Mouse (Mus musculus): ENCODE data around the gene Foxred1. TPM values are rescaled to one million over a fixed set of nuclear protein-coding genes. Genes with fewer than 3 reads are reported as not detected.

Gene Foxred1
- polyA plus RNA-seq, 1 experiment from 2014 or later, result 53.4 TPM

GRCm38 (mm10) chr9:35198351-35198750 is 12.5 kb downstream of the Foxred1 start:
- ATAC-seq, result no peak
- H3K9ac ChIP-seq (replicated peaks; ENCODE audit: low read depth, low read length), result no peak overlapping the region
- H3K27me3 ChIP-seq (replicated peaks; ENCODE audit: control insufficient read depth, insufficient read depth, low read length), result no peaks in the 10 kb centered on the region
- no peaks in the 10 kb centered on the region for H3K9me3 ChIP-seq (ENCODE audit: control insufficient read depth, low read length)
- no peak overlapping the region for H3K27ac ChIP-seq (ENCODE audit: low read length)
- H3K4me1 ChIP-seq (replicated peaks; ENCODE audit: control insufficient read depth, insufficient read depth, low read length), result peaks cover 13% of the 10 kb centered on the region
- H3K4me2 ChIP-seq (ENCODE audit: low read length), result no peak overlapping the region
- no peak overlapping the region for H3K4me3 ChIP-seq (replicated peaks; ENCODE audit: low read length)
- H3K36me3 ChIP-seq (ENCODE audit: control insufficient read depth, insufficient read depth), result no peaks in the 10 kb centered on the region
- 76% methylated on average over 10 of the region's 10 CpGs for WGBS

GRCm38 (mm10) chr9:35197625-35198024 is 13.2 kb downstream of the Foxred1 start:
- Histone ChIP-seq H3K4me3 (replicated peaks; ENCODE audit: low read length) (no peak overlapping the region), H3K27ac (ENCODE audit: low read length) (no peak overlapping the region)

GRCm38 (mm10) chr9:35194048-35194447 is 16.8 kb downstream of the Foxred1 start:
- no peak overlapping the region for H3K27ac ChIP-seq (ENCODE audit: low read length)
- no peak overlapping the region for H3K4me2 ChIP-seq (ENCODE audit: low read length)
- no peaks in the 10 kb centered on the region for H3K36me3 ChIP-seq (ENCODE audit: control insufficient read depth, insufficient read depth)
- H3K9me3 ChIP-seq (ENCODE audit: control insufficient read depth, low read length), result no peaks in the 10 kb centered on the region
- peaks cover 2% of the 10 kb centered on the region for H3K4me1 ChIP-seq (replicated peaks; ENCODE audit: control insufficient read depth, insufficient read depth, low read length)
- WGBS, result 94% methylated on average over 3 of the region's 3 CpGs
- no peak overlapping the region for H3K9ac ChIP-seq (replicated peaks; ENCODE audit: low read depth, low read length)
- H3K4me3 ChIP-seq (replicated peaks; ENCODE audit: low read length), result no peak overlapping the region
- no peaks in the 10 kb centered on the region for H3K27me3 ChIP-seq (replicated peaks; ENCODE audit: control insufficient read depth, insufficient read depth, low read length)
- no peak for ATAC-seq

More at GRCm38 (mm10) chr9:35197625-35198024, 13.2 kb downstream of the Foxred1 start:
- H3K4me2 ChIP-seq (ENCODE audit: low read length), result no peak overlapping the region
- H3K27me3 ChIP-seq (replicated peaks; ENCODE audit: control insufficient read depth, insufficient read depth, low read length), result no peaks in the 10 kb centered on the region
- WGBS, result 94% methylated on average over 3 of the region's 3 CpGs
- no peak overlapping the region for H3K9ac ChIP-seq (replicated peaks; ENCODE audit: low read depth, low read length)
- H3K36me3 ChIP-seq (ENCODE audit: control insufficient read depth, insufficient read depth), result no peaks in the 10 kb centered on the region
- H3K4me1 ChIP-seq (replicated peaks; ENCODE audit: control insufficient read depth, insufficient read depth, low read length), result peaks cover 13% of the 10 kb centered on the region
- H3K9me3 ChIP-seq (ENCODE audit: control insufficient read depth, low read length), result no peaks in the 10 kb centered on the region
- no peak for ATAC-seq

- no peaks in the 10 kb centered on the region for H3K27me3 ChIP-seq (replicated peaks; ENCODE audit: control insufficient read depth, insufficient read depth, low read length)
- WGBS, result 83% methylated on average over 11 of the region's 11 CpGs
- no peak overlapping the region for H3K9ac ChIP-seq (replicated peaks; ENCODE audit: low read depth, low read length)
- no peak overlapping the region for H3K4me2 ChIP-seq (ENCODE audit: low read length)
- H3K4me1 ChIP-seq (replicated peaks; ENCODE audit: control insufficient read depth, insufficient read depth, low read length), result peaks cover 8% of the 10 kb centered on the region
- H3K9me3 ChIP-seq (ENCODE audit: control insufficient read depth, low read length), result no peaks in the 10 kb centered on the region
- no peak overlapping the region for H3K4me3 ChIP-seq (replicated peaks; ENCODE audit: low read length)
- no peaks in the 10 kb centered on the region for H3K36me3 ChIP-seq (ENCODE audit: control insufficient read depth, insufficient read depth)
- no peak for ATAC-seq
- no peak overlapping the region for H3K27ac ChIP-seq (ENCODE audit: low read length)
Observed at GRCm38 (mm10) chr9:35192983-35193542, 17.8 kb downstream of the Foxred1 start.

GRCm38 (mm10) chr9:35188700-35189099 is 22.2 kb downstream of the Foxred1 start:
- 51% methylated on average over 22 of the region's 22 CpGs for WGBS
- Histone ChIP-seq H3K4me2 (ENCODE audit: low read length) (peak overlapping the region; percentile 17), H3K27ac (ENCODE audit: low read length) (no peak overlapping the region), H3K9ac (replicated peaks; ENCODE audit: low read depth, low read length) (no peak overlapping the region; the same call in 1 of the 2 replicates), H3K4me3 (replicated peaks; ENCODE audit: low read length) (no peak overlapping the region), H3K4me1 (replicated peaks; ENCODE audit: control insufficient read depth, insufficient read depth, low read length) (peaks cover 8% of the 10 kb centered on the region), H3K36me3 (ENCODE audit: control insufficient read depth, insufficient read depth) (no peaks in the 10 kb centered on the region), H3K9me3 (ENCODE audit: control insufficient read depth, low read length) (no peaks in the 10 kb centered on the region), H3K27me3 (replicated peaks; ENCODE audit: control insufficient read depth, insufficient read depth, low read length) (no peaks in the 10 kb centered on the region)
- ATAC-seq, result peak; percentile 76

- no peak overlapping the region for H3K4me3 ChIP-seq (replicated peaks; ENCODE audit: low read length)
Observed at GRCm38 (mm10) chr9:35187351-35187903, 23.4 kb downstream of the Foxred1 start.

GRCm38 (mm10) chr9:35186430-35186829 is 24.4 kb downstream of the Foxred1 start:
- H3K36me3 ChIP-seq (ENCODE audit: control insufficient read depth, insufficient read depth), result no peaks in the 10 kb centered on the region
- no peak overlapping the region for H3K9ac ChIP-seq (replicated peaks; ENCODE audit: low read depth, low read length)
- no peaks in the 10 kb centered on the region for H3K27me3 ChIP-seq (replicated peaks; ENCODE audit: control insufficient read depth, insufficient read depth, low read length)
- H3K4me3 ChIP-seq (replicated peaks; ENCODE audit: low read length), result no peak overlapping the region
- no peak overlapping the region for H3K27ac ChIP-seq (ENCODE audit: low read length)
- no peak for ATAC-seq
- peaks cover 8% of the 10 kb centered on the region for H3K4me1 ChIP-seq (replicated peaks; ENCODE audit: control insufficient read depth, insufficient read depth, low read length)
- H3K4me2 ChIP-seq (ENCODE audit: low read length), result no peak overlapping the region
- WGBS, result 83% methylated on average over 4 of the region's 4 CpGs
- H3K9me3 ChIP-seq (ENCODE audit: control insufficient read depth, low read length), result no peaks in the 10 kb centered on the region

More at GRCm38 (mm10) chr9:35187351-35187903, 23.4 kb downstream of the Foxred1 start:
- ATAC-seq, result no peak
- no peak overlapping the region for H3K27ac ChIP-seq (ENCODE audit: low read length)
- H3K36me3 ChIP-seq (ENCODE audit: control insufficient read depth, insufficient read depth), result no peaks in the 10 kb centered on the region
- no peaks in the 10 kb centered on the region for H3K27me3 ChIP-seq (replicated peaks; ENCODE audit: control insufficient read depth, insufficient read depth, low read length)
- H3K9ac ChIP-seq (replicated peaks; ENCODE audit: low read depth, low read length), result no peak overlapping the region
- no peaks in the 10 kb centered on the region for H3K9me3 ChIP-seq (ENCODE audit: control insufficient read depth, low read length)
- WGBS, result 89% methylated on average over 10 of the region's 10 CpGs
- peaks cover 8% of the 10 kb centered on the region for H3K4me1 ChIP-seq (replicated peaks; ENCODE audit: control insufficient read depth, insufficient read depth, low read length)
- no peak overlapping the region for H3K4me2 ChIP-seq (ENCODE audit: low read length)

DNA sequence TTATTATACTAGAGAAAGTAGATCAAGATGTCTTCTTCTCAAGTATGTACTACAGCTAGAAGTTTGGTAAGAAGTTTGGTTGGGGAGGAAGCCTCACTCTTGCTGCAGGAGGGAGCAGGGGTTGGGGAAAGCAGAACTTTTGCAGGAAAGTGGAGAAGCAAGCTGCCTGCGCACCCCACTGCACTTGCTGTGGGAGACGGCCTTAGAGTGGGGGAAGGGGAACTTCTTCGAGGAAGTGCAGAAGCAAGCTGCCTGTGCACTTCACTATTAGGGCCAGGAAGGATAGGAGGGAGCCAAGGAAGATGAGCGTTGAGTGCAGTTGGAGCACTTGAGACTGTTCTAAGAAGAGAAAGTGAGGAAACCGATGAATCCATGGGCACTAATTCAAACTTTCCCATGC is 27.5 kb downstream of the Foxred1 start:
- WGBS, result 70% methylated on average over 5 of the region's 5 CpGs
- ATAC-seq, result no peak
- no peak overlapping the region for H3K4me2 ChIP-seq (ENCODE audit: low read length)
- H3K36me3 ChIP-seq (ENCODE audit: control insufficient read depth, insufficient read depth), result no peaks in the 10 kb centered on the region
- H3K27me3 ChIP-seq (replicated peaks; ENCODE audit: control insufficient read depth, insufficient read depth, low read length), result no peaks in the 10 kb centered on the region
- no peak overlapping the region for H3K4me3 ChIP-seq (replicated peaks; ENCODE audit: low read length)
- no peak overlapping the region for H3K27ac ChIP-seq (ENCODE audit: low read length)
- H3K9me3 ChIP-seq (ENCODE audit: control insufficient read depth, low read length), result no peaks in the 10 kb centered on the region
- no peak overlapping the region for H3K9ac ChIP-seq (replicated peaks; ENCODE audit: low read depth, low read length)
- H3K4me1 ChIP-seq (replicated peaks; ENCODE audit: control insufficient read depth, insufficient read depth, low read length), result no peaks in the 10 kb centered on the region

- Histone ChIP-seq H3K4me3 (replicated peaks; ENCODE audit: low read length) (no peak overlapping the region), H3K27ac (ENCODE audit: low read length) (no peak overlapping the region), H3K4me2 (ENCODE audit: low read length) (no peak overlapping the region), H3K9ac (replicated peaks; ENCODE audit: low read depth, low read length) (no peak overlapping the region), H3K36me3 (ENCODE audit: control insufficient read depth, insufficient read depth) (no peaks in the 10 kb centered on the region), H3K9me3 (ENCODE audit: control insufficient read depth, low read length) (no peaks in the 10 kb centered on the region), H3K27me3 (replicated peaks; ENCODE audit: control insufficient read depth, insufficient read depth, low read length) (no peaks in the 10 kb centered on the region), H3K4me1 (replicated peaks; ENCODE audit: control insufficient read depth, insufficient read depth, low read length) (no peaks in the 10 kb centered on the region)
- ATAC-seq, result no peak
- 96% methylated on average over 2 of the region's 2 CpGs for WGBS
Observed at GRCm38 (mm10) chr9:35182832-35183231, 28.0 kb downstream of the Foxred1 start.
